Mouse (Mus musculus) left cerebral cortex, postnatal 4 days (tissue): ENCODE results near the gene 4930555G01Rik. TPM values are rescaled to one million over a fixed set of nuclear protein-coding genes. Genes with fewer than 3 reads are reported as not detected.
"Not testable (repeated sequence)": the region's sequence is repeated elsewhere in the genome, so short reads cannot be mapped to it uniquely, and the experiment has no call there.

ENCODE experiments used
- DNase-seq: peaks from one replicate; pipeline ENCODE4 v3.0.0-alpha.2; 2022
- intact Hi-C: fragments of 180-260 bp; cut with DNase I; formaldehyde crosslinking; loops from one replicate; pipeline ENCODE4 v1.15.1; 2025
- total RNA-seq, 2 experiments: library from RNA; stranded (reverse); gene quantifications; 2 replicates each; pipeline ENCODE4 v1.2.3; 2021

4930555G01Rik gene
- not detected for total RNA-seq

GRCm38 (mm10) chr14:5050329-5050728 lies at the start of gene 4930555G01Rik:
TSS of gene 4930555G01Rik (plus strand) at chr14:5050629.
- intact Hi-C loops = not testable (repeated sequence)

GRCm38 (mm10) chr14:5015591-5015990 lies 34.8 kb upstream of the 4930555G01Rik start, which contains the start of gene Gm3298:
TSS of gene Gm3298 (plus strand) at chr14:5015891.
- intact Hi-C loops, DNase-seq: not testable (repeated sequence)

More at GRCm38 (mm10) chr14:5050329-5050728, at the start of gene 4930555G01Rik:
- DNase-seq = not testable (repeated sequence)

GRCm38 (mm10) chr14:5070611-5071490 lies 20.4 kb downstream of the 4930555G01Rik start, which contains the start of gene Gm8281:
TSS of gene Gm8281 (plus strand) at chr14:5071040.
- peak; percentile 2 for DNase-seq
- intact Hi-C loops = not testable (repeated sequence)

Other genes with a start within 250 kb of the 4930555G01Rik start
- gene Gm3269, start 212.5 kb upstream of the 4930555G01Rik start, total RNA-seq = under 1 TPM in 1 of 2 experiments, not detected in 1; 0.44 TPM
- 10 to 100 TPM; 35.8 to 36.1 TPM for gene Gm3264, start 195.1 kb upstream of the 4930555G01Rik start, total RNA-seq
- gene Gm3278, start 158.2 kb upstream of the 4930555G01Rik start, total RNA-seq = not detected
- not detected for gene Gm8297, start 66.7 kb upstream of the 4930555G01Rik start, total RNA-seq
- 1 to 10 TPM; 1.6 to 2.5 TPM for gene Gm3298, start 34.7 kb upstream of the 4930555G01Rik start, total RNA-seq
- 10 to 100 TPM; 11.4 to 13.8 TPM for gene Gm8281, start 20.4 kb downstream of the 4930555G01Rik start, total RNA-seq
- gene Gm8279, start 80.9 kb downstream of the 4930555G01Rik start, total RNA-seq = under 1 TPM in 1 of 2 experiments, not detected in 1; 0.46 TPM
- not detected for gene Gm3317, start 113.9 kb downstream of the 4930555G01Rik start, total RNA-seq
- not detected for gene Gm8271, start 135.2 kb downstream of the 4930555G01Rik start, total RNA-seq
- under 1 TPM in 1 of 2 experiments, not detected in 1; 0.38 TPM for gene Gm3526, start 210.0 kb downstream of the 4930555G01Rik start, total RNA-seq